Mouse (Mus musculus): ENCODE data around the gene Hoxd10. TPM values are rescaled to one million over a fixed set of nuclear protein-coding genes. Genes with fewer than 3 reads are reported as not detected.

Gene Hoxd10
- total and polyA plus RNA-seq, 2 experiments from 2014 or later, result 0.22 TPM; not detected in 1

DNA sequence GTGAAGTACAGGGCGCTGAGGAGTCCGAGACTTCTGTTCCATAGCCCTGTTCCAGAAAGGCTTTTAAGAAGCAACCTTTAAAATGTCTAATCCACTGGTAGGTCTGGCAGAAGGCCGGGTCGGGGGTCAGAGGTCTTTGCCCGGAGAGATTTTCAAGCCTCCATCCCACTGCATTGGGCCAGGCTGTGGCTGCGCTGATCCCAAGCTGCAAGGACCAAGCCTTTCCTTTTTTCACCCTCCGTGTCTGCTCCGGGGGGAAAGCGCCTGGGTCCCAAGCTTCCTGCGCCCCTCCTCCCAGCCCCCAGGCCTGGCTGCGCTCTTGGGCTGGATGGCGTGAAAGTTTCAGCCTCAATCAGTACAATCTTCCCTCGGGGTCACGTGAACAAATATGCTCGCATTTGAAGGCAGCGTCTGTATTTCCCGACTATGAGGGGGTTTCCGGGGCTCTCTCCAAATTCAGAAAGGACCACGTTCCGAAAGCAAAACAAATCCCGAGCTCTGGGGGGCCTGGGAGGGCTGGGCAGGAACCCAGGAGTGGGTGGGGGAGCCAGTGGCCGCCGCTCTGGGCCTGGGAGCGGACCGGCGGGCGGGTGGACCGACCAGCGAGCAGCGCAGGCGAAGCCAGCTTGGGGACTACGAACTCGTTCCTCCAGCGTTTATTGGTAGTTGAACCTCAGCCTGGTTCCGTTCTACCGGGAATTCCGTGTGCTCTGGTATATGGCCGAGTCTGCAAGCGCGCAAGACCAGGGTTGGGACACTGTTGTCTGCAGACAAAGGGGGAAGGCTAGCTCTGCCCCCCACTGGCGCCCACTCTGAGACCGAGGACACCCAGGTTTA lies 44.3 kb downstream of the Hoxd10 start:
- ATAC-seq (ENCODE audit: low FRiP score), result no peak
- DNase-seq (ENCODE audit: low spot score), result peak; percentile 51
- Histone ChIP-seq H3K27me3 (ENCODE audit: insufficient read depth, low read length) (peaks cover 96% of the 10 kb centered on the region), H3K4me1 (ENCODE audit: insufficient read depth, low read length) (no peaks in the 10 kb centered on the region), H3K4me3 (ENCODE audit: low read depth, low read length) (no peak overlapping the region), H3K9ac (replicated peaks; ENCODE audit: low read length, poor library complexity, severe bottlenecking) (no peak overlapping the region), H3K9me3 (ENCODE audit: low read length) (no peaks in the 10 kb centered on the region), H3K4me2 (ENCODE audit: low read depth, low read length, poor library complexity, severe bottlenecking) (peak overlapping the region; percentile 4; the same call in 1 of the 2 replicates), H3K27ac (ENCODE audit: low read depth, low read length) (no peak overlapping the region), H3K36me3 (ENCODE audit: insufficient read depth, low read length) (no peaks in the 10 kb centered on the region)
- 1% methylated on average over 42 of the region's 42 CpGs for WGBS
- TF ChIP-seq CTCF (IDR thresholded peaks at IDR 0.05), result no peak

DNA sequence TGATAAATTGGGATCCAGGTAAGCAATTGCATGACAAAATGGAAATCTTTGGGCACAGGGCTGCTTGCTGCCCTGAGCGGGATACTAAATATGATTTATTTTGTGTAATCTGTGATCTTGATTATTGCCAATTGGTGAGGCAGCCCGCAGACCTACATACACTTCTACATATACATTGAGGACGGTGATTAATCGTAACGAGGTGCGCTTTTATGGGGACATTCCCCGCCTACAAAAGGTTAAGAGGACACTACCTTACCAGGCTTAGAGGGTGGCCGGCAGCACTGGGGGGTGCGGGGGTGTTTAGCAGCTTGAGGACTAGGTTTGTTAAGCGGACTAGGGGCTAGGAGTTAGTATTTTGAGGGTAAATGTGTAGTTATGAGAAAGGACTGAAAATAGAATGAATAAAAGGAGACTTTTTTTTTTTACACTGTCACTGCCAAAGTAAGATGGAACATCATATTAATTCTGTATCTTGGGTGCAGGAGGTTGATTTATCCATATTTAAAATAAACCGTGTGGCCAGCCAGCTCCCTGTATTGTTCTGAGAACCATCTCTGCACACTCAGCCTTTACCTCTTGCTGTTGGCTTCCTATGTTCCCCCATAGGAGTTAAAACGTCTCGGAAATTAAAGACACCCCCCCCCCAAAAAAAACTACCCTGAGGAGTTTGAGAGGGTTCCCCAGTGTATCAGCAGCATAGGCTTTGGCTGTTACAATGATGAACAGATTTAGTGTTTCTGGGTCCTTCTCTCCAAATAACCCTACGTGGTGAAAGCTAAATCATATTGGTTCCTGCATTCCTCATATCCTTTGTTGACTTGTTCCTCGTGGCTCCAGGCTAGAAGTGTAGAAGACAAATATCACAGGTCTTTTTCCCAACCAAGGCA lies 45.2 kb downstream of the Hoxd10 start:
- WGBS, result 3% methylated on average over 15 of the region's 15 CpGs
- Histone ChIP-seq H3K27ac (ENCODE audit: low read depth, low read length) (no peak overlapping the region), H3K27me3 (ENCODE audit: insufficient read depth, low read length) (peaks cover 96% of the 10 kb centered on the region), H3K4me3 (ENCODE audit: low read depth, low read length) (no peak overlapping the region), H3K9me3 (ENCODE audit: low read length) (no peaks in the 10 kb centered on the region), H3K4me1 (ENCODE audit: insufficient read depth, low read length) (no peaks in the 10 kb centered on the region), H3K36me3 (ENCODE audit: insufficient read depth, low read length) (no peaks in the 10 kb centered on the region), H3K9ac (replicated peaks; ENCODE audit: low read length, poor library complexity, severe bottlenecking) (no peak overlapping the region), H3K4me2 (ENCODE audit: low read depth, low read length, poor library complexity, severe bottlenecking) (no peak overlapping the region)
- DNase-seq (ENCODE audit: low spot score) (no peak), ATAC-seq (ENCODE audit: low FRiP score) (no peak)
- no peak for TF ChIP-seq CTCF (IDR thresholded peaks at IDR 0.05)

DNA sequence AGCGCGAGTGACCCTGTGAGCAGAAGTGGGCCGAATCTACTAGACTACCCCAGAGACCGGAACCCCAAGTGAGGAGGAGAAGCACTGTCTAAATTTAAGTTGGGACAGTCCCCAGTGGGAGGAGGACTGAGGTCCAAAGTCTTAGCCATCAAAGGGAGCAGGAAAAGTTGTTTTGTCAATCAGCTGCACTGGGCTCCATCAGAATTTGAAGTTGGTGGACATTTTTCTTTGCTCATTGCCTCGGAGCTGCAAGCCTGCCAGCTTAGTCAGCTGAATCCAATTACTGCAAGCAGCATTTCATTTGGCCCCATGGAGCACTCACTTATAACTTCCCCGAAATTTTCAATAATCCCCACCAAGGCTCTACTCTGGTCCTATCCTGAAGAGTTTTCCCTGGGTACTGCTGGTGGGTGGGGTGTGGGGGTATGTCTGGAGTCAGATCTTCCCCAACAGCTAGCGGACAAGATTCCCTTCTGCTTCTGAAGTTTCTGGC lies 45.9 kb downstream of the Hoxd10 start:
- Histone ChIP-seq H3K9me3 (ENCODE audit: low read length) (no peaks in the 10 kb centered on the region), H3K27ac (ENCODE audit: low read depth, low read length) (no peak overlapping the region), H3K4me1 (ENCODE audit: insufficient read depth, low read length) (no peaks in the 10 kb centered on the region), H3K4me3 (ENCODE audit: low read depth, low read length) (no peak overlapping the region), H3K4me2 (ENCODE audit: low read depth, low read length, poor library complexity, severe bottlenecking) (no peak overlapping the region), H3K27me3 (ENCODE audit: insufficient read depth, low read length) (peaks cover 96% of the 10 kb centered on the region), H3K9ac (replicated peaks; ENCODE audit: low read length, poor library complexity, severe bottlenecking) (no peak overlapping the region), H3K36me3 (ENCODE audit: insufficient read depth, low read length) (no peaks in the 10 kb centered on the region)
- no peak for ATAC-seq (ENCODE audit: low FRiP score)
- TF ChIP-seq CTCF (IDR thresholded peaks at IDR 0.05), result no peak
- 2% methylated on average over 7 of the region's 7 CpGs for WGBS
- DNase-seq (ENCODE audit: low spot score), result no peak

DNA sequence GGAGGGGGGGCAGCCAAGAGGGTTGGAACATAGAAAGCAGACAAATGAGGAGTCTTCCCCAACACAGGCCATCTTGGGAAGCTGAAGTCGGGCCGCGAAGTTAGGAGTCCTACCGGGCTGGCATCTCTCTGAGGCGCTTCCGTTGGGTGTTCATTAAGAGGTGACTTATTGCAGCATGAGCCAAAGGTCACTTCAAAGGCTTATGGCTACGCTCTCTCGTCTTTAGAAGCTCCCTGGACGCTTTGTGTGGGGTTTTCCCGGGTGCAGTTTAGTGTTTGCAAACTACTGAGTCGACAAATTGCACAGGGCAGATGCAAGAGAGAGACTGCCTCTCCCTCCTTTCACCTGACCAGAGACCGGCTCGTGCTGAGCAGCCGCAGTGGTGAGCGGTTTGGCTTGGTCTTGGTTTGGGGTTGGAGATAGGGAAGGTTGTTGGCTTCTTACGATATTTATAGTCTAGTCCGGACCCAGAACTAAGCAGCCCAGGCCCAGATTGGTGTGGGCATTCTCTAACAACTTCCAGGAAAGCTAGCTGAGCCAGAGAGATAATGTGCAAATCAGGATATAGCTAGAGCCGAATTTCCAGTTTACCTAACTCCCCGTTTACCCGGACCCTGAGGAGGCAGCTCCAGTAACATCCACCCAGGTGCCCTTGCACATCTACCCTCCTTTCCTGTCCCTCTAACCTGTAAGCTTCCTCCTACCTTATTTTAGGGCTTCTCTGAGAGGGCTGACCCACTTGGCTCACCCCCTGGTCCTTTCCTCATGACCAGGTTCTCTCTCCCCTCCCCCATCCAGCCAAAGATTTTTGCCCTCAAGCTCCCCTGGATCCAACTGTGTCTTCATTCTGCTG lies 47.1 kb downstream of the Hoxd10 start:
- Histone ChIP-seq H3K9me3 (ENCODE audit: low read length) (no peaks in the 10 kb centered on the region), H3K27me3 (ENCODE audit: insufficient read depth, low read length) (peaks cover 95% of the 10 kb centered on the region), H3K4me1 (ENCODE audit: insufficient read depth, low read length) (no peaks in the 10 kb centered on the region), H3K4me2 (ENCODE audit: low read depth, low read length, poor library complexity, severe bottlenecking) (no peak overlapping the region), H3K36me3 (ENCODE audit: insufficient read depth, low read length) (no peaks in the 10 kb centered on the region), H3K27ac (ENCODE audit: low read depth, low read length) (no peak overlapping the region), H3K9ac (replicated peaks; ENCODE audit: low read length, poor library complexity, severe bottlenecking) (no peak overlapping the region), H3K4me3 (ENCODE audit: low read depth, low read length) (no peak overlapping the region)
- TF ChIP-seq CTCF (IDR thresholded peaks at IDR 0.05), result no peak
- 1% methylated on average over 20 of the region's 20 CpGs for WGBS
- no peak for DNase-seq (ENCODE audit: low spot score)
- no peak for ATAC-seq (ENCODE audit: low FRiP score)

DNA sequence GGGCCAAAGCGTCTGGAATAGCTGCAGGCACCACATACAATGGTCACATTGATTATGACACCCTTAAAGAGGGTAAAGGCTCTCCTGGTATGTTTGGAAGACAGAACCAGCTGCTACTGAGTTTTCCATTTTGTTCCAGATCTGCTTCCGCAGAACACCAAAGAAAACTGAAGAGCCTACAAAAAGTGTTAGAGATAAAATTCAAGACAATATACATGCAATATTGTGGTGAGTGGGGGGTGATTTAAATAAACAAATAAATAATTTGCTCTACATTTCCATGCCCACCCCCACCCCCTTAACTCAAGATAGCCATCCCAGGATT lies 47.7 kb downstream of the Hoxd10 start:
- TF ChIP-seq CTCF (IDR thresholded peaks at IDR 0.05), result no peak
- no peaks in the 10 kb centered on the region for H3K36me3 ChIP-seq (ENCODE audit: insufficient read depth, low read length)
- no peak for ATAC-seq (ENCODE audit: low FRiP score)
- H3K9me3 ChIP-seq (ENCODE audit: low read length), result no peaks in the 10 kb centered on the region
- no peak overlapping the region for H3K4me3 ChIP-seq (ENCODE audit: low read depth, low read length)
- DNase-seq (ENCODE audit: low spot score), result no peak
- no peak overlapping the region for H3K4me2 ChIP-seq (ENCODE audit: low read depth, low read length, poor library complexity, severe bottlenecking)
- H3K27me3 ChIP-seq (ENCODE audit: insufficient read depth, low read length), result peaks cover 95% of the 10 kb centered on the region
- H3K4me1 ChIP-seq (ENCODE audit: insufficient read depth, low read length), result no peaks in the 10 kb centered on the region
- H3K9ac ChIP-seq (replicated peaks; ENCODE audit: low read length, poor library complexity, severe bottlenecking), result no peak overlapping the region
- 7% methylated on average over 2 of the region's 2 CpGs for whole genome bisulfite sequencing
- H3K27ac ChIP-seq (ENCODE audit: low read depth, low read length), result no peak overlapping the region

Measured in midbrain, postnatal 0 days (tissue).